In the genomic region with DNA sequence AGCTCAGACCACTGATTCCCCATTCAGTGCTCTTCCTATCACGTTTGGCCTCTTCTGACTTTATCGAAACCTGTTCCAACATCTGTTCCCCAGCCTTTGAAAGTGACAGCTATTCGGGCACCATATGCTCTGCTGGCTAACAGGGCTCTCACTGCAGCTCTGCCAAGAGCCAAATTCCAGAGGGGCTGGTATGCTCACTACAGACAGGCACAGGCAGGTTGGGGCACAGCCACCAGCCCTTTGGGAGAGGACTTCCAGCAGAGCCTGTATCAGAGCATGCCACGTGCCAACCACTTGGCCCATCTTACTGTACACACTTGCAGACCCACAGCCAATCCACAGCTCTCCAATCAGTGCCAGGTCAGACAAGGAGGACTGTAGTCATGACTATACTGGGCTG, we compare ENCODE assay signal across 12 mouse cellular contexts.
DNase-seq lines count a peak whose midpoint lies in the region; ATAC-seq lines count a peak whose summit lies in the region.
"Had no signal": no experiment of that assay in that cellular context is flagged by ENCODE, and none has a peak within 500 bp of the region (broad histone marks: within the 10 kb centered on the region; RNA-seq: fewer than 3 reads in every experiment).

No protein-coding gene starts in this region.

- H3K36me3 ChIP-seq in hindbrain, embryonic 16.5 days (ENCODE audit: control insufficient read depth, insufficient read depth, low read length) = peaks cover 11% of the 10 kb centered on the region
- peaks cover 2% of the 10 kb centered on the region; the same call in 1 of the 2 replicates for H3K36me3 ChIP-seq in hindbrain, embryonic 10.5 days
- H3K36me3 ChIP-seq in liver, embryonic 12.5 days = no peaks in the 10 kb centered on the region
- H3K36me3 ChIP-seq: embryonic facial prominence, embryonic 13.5 days had no signal

- no peaks in the 10 kb centered on the region for H3K9me3 ChIP-seq in hindbrain, embryonic 16.5 days (ENCODE audit: control insufficient read depth, low read length)
- H3K9me3 ChIP-seq in hindbrain, embryonic 10.5 days = no peaks in the 10 kb centered on the region
- H3K9me3 ChIP-seq in liver, embryonic 12.5 days (replicated peaks) = no peaks in the 10 kb centered on the region
- H3K9me3 ChIP-seq: embryonic facial prominence, embryonic 13.5 days had no signal

- H3K4me2 ChIP-seq in hindbrain, embryonic 16.5 days (ENCODE audit: low read length) = no peak overlapping the region
- no peak overlapping the region for H3K4me2 ChIP-seq in liver, embryonic 12.5 days
- H3K4me2 ChIP-seq: embryonic facial prominence, embryonic 13.5 days had no signal

- ATAC-seq in hindbrain, embryonic 16.5 days = peak; percentile 79
- ATAC-seq in liver, embryonic 12.5 days = no peak

- H3K9ac ChIP-seq in hindbrain, embryonic 16.5 days (ENCODE audit: low read depth, low read length) = no peak overlapping the region
- H3K9ac ChIP-seq in liver, embryonic 12.5 days = no peak overlapping the region
- H3K9ac ChIP-seq: embryonic facial prominence, embryonic 13.5 days had no signal

- H3K27me3 ChIP-seq in hindbrain, embryonic 16.5 days (replicated peaks; ENCODE audit: control insufficient read depth, insufficient read depth, low read length) = no peaks in the 10 kb centered on the region
- H3K27me3 ChIP-seq in hindbrain, embryonic 10.5 days (ENCODE audit: insufficient read depth, poor library complexity, severe bottlenecking) = no peaks in the 10 kb centered on the region
- no peaks in the 10 kb centered on the region for H3K27me3 ChIP-seq in liver, embryonic 12.5 days (replicated peaks)
- H3K27me3 ChIP-seq: embryonic facial prominence, embryonic 13.5 days had no signal

- WGBS in hindbrain, embryonic 16.5 days = 38% methylated on average over 4 of the region's 4 CpGs
- 79% methylated on average over 4 of the region's 4 CpGs for WGBS in hindbrain, embryonic 10.5 days
- 60% methylated on average over 4 of the region's 4 CpGs for WGBS in liver, embryonic 12.5 days (ENCODE audit: insufficient replicate concordance)

- no peak for DNase-seq in hindbrain, embryonic 10.5 days (ENCODE audit: low spot score)
- peak; percentile 68 for DNase-seq in brain, adult 2 months (ENCODE audit: low read depth, low spot score)
- DNase-seq in cerebellum, adult 11-12 months = peak; percentile 51
- DNase-seq in gastrocnemius, postnatal 25 days = peak; percentile 16
- no peak for DNase-seq in kidney, postnatal 10 days
- DNase-seq in embryo, embryonic 10.5 days (ENCODE audit: low spot score) = no peak
- DNase-seq: lung, adult 2 months; thymus, postnatal 25 days had no signal

- no peaks in the 10 kb centered on the region for H3K4me1 ChIP-seq in hindbrain, embryonic 16.5 days (ENCODE audit: control insufficient read depth, insufficient read depth, low read depth, low read length)
- H3K4me1 ChIP-seq in hindbrain, embryonic 10.5 days (replicated peaks) = no peaks in the 10 kb centered on the region
- H3K4me1 ChIP-seq in liver, embryonic 12.5 days = no peaks in the 10 kb centered on the region

- H3K27ac ChIP-seq in hindbrain, embryonic 16.5 days (ENCODE audit: low read depth, low read length) = no peak overlapping the region
- H3K27ac ChIP-seq in hindbrain, embryonic 10.5 days = no peak overlapping the region
- H3K27ac ChIP-seq in liver, embryonic 12.5 days = no peak overlapping the region
- H3K27ac ChIP-seq: embryonic facial prominence, embryonic 13.5 days; kidney, postnatal 0 days had no signal

- no peak overlapping the region for H3K4me3 ChIP-seq in hindbrain, embryonic 16.5 days (ENCODE audit: low read length)
- H3K4me3 ChIP-seq in hindbrain, embryonic 10.5 days = no peak overlapping the region
- H3K4me3 ChIP-seq in liver, embryonic 12.5 days = no peak overlapping the region
- H3K4me3 ChIP-seq: embryonic facial prominence, embryonic 13.5 days had no signal

Comparison
In these comparisons a context has a peak if more than half of its experiments do, and no peak if none do; other contexts are left out.
1. DNase-seq: peak in brain, adult 2 months (single experiment), cerebellum, adult 11-12 months (single experiment) and gastrocnemius, postnatal 25 days (single experiment); none in hindbrain, embryonic 10.5 days (single experiment), kidney, postnatal 10 days (single experiment) and embryo, embryonic 10.5 days (single experiment).